Mouse (Mus musculus) CH12.LX (cell line): ENCODE data around the gene Acad11. TPM values are rescaled to one million over a fixed set of nuclear protein-coding genes. Genes with fewer than 3 reads are reported as not detected.

Source experiments
- DNase-seq: peaks from one replicate; pipeline ENCODE4 v3.0.0-alpha.2; 2013; ENCODE audit errors: extremely low read depth
- H3K27ac ChIP-seq: 2 replicates; pipeline ENCODE4 v1.5.1; 2012; ENCODE audit warnings: low read depth, mild to moderate bottlenecking, control low read depth, moderate library complexity; ENCODE audit not compliant: insufficient read depth
- H3K27me3 ChIP-seq: replicated peaks from 2 replicates; pipeline ENCODE3; 2012; ENCODE audit warnings: inconsistent platforms
- H3K36me3 ChIP-seq, 2 experiments: replicated peaks in 1 of 2; 2 replicates each; pipeline versions ENCODE3 to v1.6.1; 2012; ENCODE audit warnings: inconsistent platforms in 1 of 2, low read length in 1 of 2, mild to moderate bottlenecking in 1 of 2, mixed read lengths in 1 of 2, moderate library complexity in 1 of 2; ENCODE audit not compliant: control insufficient read depth in 1 of 2, insufficient read depth in 1 of 2
- H3K4me1 ChIP-seq, 2 experiments: 2 replicates each; pipeline ENCODE4 v1.6.1; 2012; ENCODE audit warnings: inconsistent platforms in 1 of 2, moderate library complexity in 1 of 2; ENCODE audit not compliant: insufficient read depth in 2 of 2, control insufficient read depth in 1 of 2
- H3K4me2 ChIP-seq: 2 replicates; pipeline ENCODE4 v1.6.1; 2012; ENCODE audit warnings: low read depth, mild to moderate bottlenecking, control low read depth; ENCODE audit not compliant: poor library complexity, insufficient read depth, severe bottlenecking
- H3K4me3 ChIP-seq, 3 experiments: fragments of 150-350 bp in 1 of 3; sonication (generic) in 1 of 3; replicated peaks in 1 of 3; 2 replicates each; pipeline versions ENCODE3 to v1.5.1; 2011 to 2012; ENCODE audit warnings: low read depth in 2 of 3, low read length in 2 of 3, mild to moderate bottlenecking in 2 of 3, moderate library complexity in 2 of 3, control low read depth in 1 of 3, improper control_type of control experiment in 1 of 3, inconsistent platforms in 1 of 3, mixed read lengths in 1 of 3; ENCODE audit not compliant: poor library complexity in 1 of 3
- H3K79me2 ChIP-seq: replicated peaks from 2 replicates; pipeline ENCODE4 v1.6.1; 2012; ENCODE audit warnings: mild to moderate bottlenecking, moderate library complexity; ENCODE audit not compliant: control insufficient read depth, poor library complexity, insufficient read depth, severe bottlenecking; ENCODE audit errors: extremely low read depth
- H3K9ac ChIP-seq: 2 replicates; pipeline ENCODE4 v1.6.1; 2012; ENCODE audit warnings: low read depth, mild to moderate bottlenecking, control low read depth, moderate library complexity; ENCODE audit not compliant: insufficient read depth
- H3K9me3 ChIP-seq: replicated peaks from 2 replicates; pipeline ENCODE3; 2012; ENCODE audit warnings: low read length, inconsistent platforms, mixed read lengths
- CHD2 ChIP-seq: IDR thresholded peaks from 2 replicates; pipeline ENCODE4 v1.6.1; 2011; ENCODE audit warnings: low read length, improper control_type of control experiment
- CTCF ChIP-seq, 2 experiments: IDR thresholded peaks in 1 of 2; conservative IDR thresholded peaks in 1 of 2; 2 replicates each; pipeline ENCODE4 v1.5.1; 2011 to 2012; ENCODE audit warnings: low read depth in 2 of 2, low read length in 2 of 2, improper control_type of control experiment in 1 of 2, inconsistent platforms in 1 of 2, mild to moderate bottlenecking in 1 of 2, moderate library complexity in 1 of 2
- E2F4 ChIP-seq: IDR thresholded peaks from 2 replicates; pipeline ENCODE4 v1.6.1; 2011; ENCODE audit warnings: low read depth, low read length, improper control_type of control experiment; ENCODE audit not compliant: insufficient replicate concordance
- ELF1 ChIP-seq: IDR thresholded peaks from 2 replicates; pipeline ENCODE4 v1.6.1; 2014; ENCODE audit warnings: low read depth, mild to moderate bottlenecking, inconsistent platforms, low read length, improper control_type of control experiment
- EP300 ChIP-seq: IDR thresholded peaks from 2 replicates; pipeline ENCODE4 v1.6.1; 2011; ENCODE audit warnings: low read length, improper control_type of control experiment
- ETS1 ChIP-seq: conservative IDR thresholded peaks from 2 replicates; pipeline ENCODE4 v1.6.1; 2012; ENCODE audit warnings: low read depth, mild to moderate bottlenecking, inconsistent platforms, low read length, improper control_type of control experiment, moderate library complexity
- GABPA ChIP-seq: IDR thresholded peaks from 2 replicates; pipeline ENCODE4 v1.6.1; 2012; ENCODE audit warnings: low read depth, low read length, improper control_type of control experiment, inconsistent platforms; ENCODE audit not compliant: insufficient replicate concordance
- IRF4 ChIP-seq: IDR thresholded peaks from 2 replicates; pipeline ENCODE4 v1.6.1; 2014; ENCODE audit warnings: low read depth, mild to moderate bottlenecking, inconsistent platforms, low read length, improper control_type of control experiment
- JUND ChIP-seq: conservative IDR thresholded peaks from 2 replicates; pipeline ENCODE4 v1.6.1; 2011; ENCODE audit warnings: low read depth, low read length, improper control_type of control experiment
- MAZ ChIP-seq: IDR thresholded peaks from 2 replicates; pipeline ENCODE4 v1.6.1; 2012; ENCODE audit warnings: low read depth, mild to moderate bottlenecking, inconsistent platforms, low read length, improper control_type of control experiment, moderate library complexity
- MYC ChIP-seq: IDR thresholded peaks from 2 replicates; pipeline ENCODE4 v1.6.1; 2011; ENCODE audit warnings: low read depth, mild to moderate bottlenecking, improper control_type of control experiment, low read length
- POLR2A ChIP-seq: IDR thresholded peaks from 2 replicates; pipeline ENCODE4 v1.6.1; 2011; ENCODE audit warnings: low read depth, mild to moderate bottlenecking, improper control_type of control experiment, low read length
- POLR2AphosphoS2 ChIP-seq: IDR thresholded peaks from 2 replicates; pipeline ENCODE4 v1.6.1; 2011; ENCODE audit warnings: low read depth, low read length, improper control_type of control experiment
- RAD21 ChIP-seq: IDR thresholded peaks from 2 replicates; pipeline ENCODE4 v1.6.1; 2011; ENCODE audit warnings: low read depth, mild to moderate bottlenecking, low read length, improper control_type of control experiment, moderate library complexity
- SIN3A ChIP-seq: IDR thresholded peaks from 2 replicates; pipeline ENCODE4 v1.6.1; 2012; ENCODE audit warnings: low read length, improper control_type of control experiment, inconsistent platforms
- SMC3 ChIP-seq: IDR thresholded peaks from 2 replicates; pipeline ENCODE4 v1.6.1; 2011; ENCODE audit warnings: low read depth, low read length, improper control_type of control experiment
- TCF12 ChIP-seq: IDR thresholded peaks from 2 replicates; pipeline ENCODE4 v1.6.1; 2014; ENCODE audit warnings: low read depth, mild to moderate bottlenecking, inconsistent platforms, low read length, improper control_type of control experiment
- UBTF ChIP-seq: IDR thresholded peaks from 2 replicates; pipeline ENCODE4 v1.6.1; 2012; ENCODE audit warnings: low read depth, mild to moderate bottlenecking, inconsistent platforms, low read length, improper control_type of control experiment, moderate library complexity
- USF1 ChIP-seq: IDR thresholded peaks from 2 replicates; pipeline ENCODE4 v1.6.1; 2014; ENCODE audit warnings: low read depth, mild to moderate bottlenecking, inconsistent platforms, low read length, improper control_type of control experiment
- dilution Hi-C: fragments of 300-500 bp; cut with MboI; formaldehyde crosslinking; loops from 2 replicates; pipeline ENCODE4 v1.14.3; 2020; ENCODE audit warnings: low sequenced_read_pairs; ENCODE audit not compliant: extremely low pct_unique_long_range_greater_than_20kb, extremely low pct_ligation_motif_present
- in situ Hi-C: fragments of 300-500 bp; cut with MboI; formaldehyde crosslinking; loops from 3 replicates; pipeline ENCODE4 v1.14.3; 2019; ENCODE audit warnings: low sequenced_read_pairs, low pct_ligation_motif_present, low pct_unique_long_range_greater_than_20kb, mixed read lengths
- polyA plus RNA-seq: library from polyadenylated mRNA; unstranded; fragments of >175 nt; gene quantifications from 2 replicates; pipeline ENCODE4 v1.2.1, GENCODE M21; 2012; ENCODE audit warnings: low read depth; ENCODE audit not compliant: insufficient read length
- total RNA-seq, 2 experiments: library from RNA; depleted of rRNA; stranded (reverse); fragments of 300-350 nt in 1 of 2; fragments of >200 nt in 1 of 2; gene quantifications; 2 replicates each; pipeline ENCODE4 v1.2.3; 2012 to 2014

Acad11 gene
- total and polyA plus RNA-seq, 3 experiments: 8.3 to 12.1 (median 10.0) TPM

- TF ChIP-seq SMC3: no peak
- TF ChIP-seq UBTF: no peak
- TF ChIP-seq POLR2A: no peak
- TF ChIP-seq POLR2AphosphoS2: no peak
- TF ChIP-seq E2F4: no peak
- TF ChIP-seq TCF12: no peak
- no peak for TF ChIP-seq ELF1
- TF ChIP-seq JUND: no peak
- no peak for TF ChIP-seq MYC
- no peak for TF ChIP-seq IRF4
- no peak for TF ChIP-seq GABPA
- no peak for TF ChIP-seq EP300
- no peak for TF ChIP-seq MAZ
- TF ChIP-seq RAD21: no peak
- no peak overlapping the region for H3K4me3 ChIP-seq
- peaks cover 3% of the 10 kb centered on the region for H3K9me3 ChIP-seq
- no peaks in the 10 kb centered on the region for H3K27me3 ChIP-seq
- no peak overlapping the region for H3K27ac ChIP-seq
- DNase-seq: no peak
- in situ Hi-C loops: no loop called here
- no peaks in the 10 kb centered on the region for H3K79me2 ChIP-seq
- peaks cover 0 to 8% of the 10 kb centered on the region in 2 experiments for H3K36me3 ChIP-seq
- no peak overlapping the region for H3K4me2 ChIP-seq
- H3K4me1 ChIP-seq: peaks cover 0 to 8% of the 10 kb centered on the region in 2 experiments; a peak in 2 of 4 replicates
- no peak overlapping the region for H3K9ac ChIP-seq
- dilution Hi-C loops: no loop called here
Observed at GRCm38 (mm10) chr9:104109151-104109550, 46.0 kb downstream of the Acad11 start.

- Histone ChIP-seq H3K27ac (no peak overlapping the region), H3K9ac (no peak overlapping the region), H3K4me1 (peaks cover 0 to 14% of the 10 kb centered on the region in 2 experiments; a peak in 2 of 4 replicates), H3K4me3 (no peak overlapping the region), H3K9me3 (no peaks in the 10 kb centered on the region), H3K27me3 (no peaks in the 10 kb centered on the region), H3K79me2 (no peaks in the 10 kb centered on the region), H3K36me3 (peaks cover 3 to 32% of the 10 kb centered on the region in 2 experiments), H3K4me2 (no peak overlapping the region)
- in situ Hi-C loops (no loop called here), dilution Hi-C loops (no loop called here)
- DNase-seq: no peak
- TF ChIP-seq CTCF (conservative IDR thresholded peaks at IDR 0.05 in 1 of 2, IDR thresholded peaks at IDR 0.05 in 1 of 2; ENCODE audit: low read depth in 2 of 2, low read length in 2 of 2): no peak
- TF ChIP-seq SIN3A: no peak
- no peak for TF ChIP-seq POLR2AphosphoS2
- no peak for TF ChIP-seq CHD2
- no peak for TF ChIP-seq ETS1
- TF ChIP-seq USF1: no peak
Observed at GRCm38 (mm10) chr9:104123101-104123500, 59.9 kb downstream of the Acad11 start.
